Mouse (Mus musculus): ENCODE data around the gene Nelfe.
"Not testable (repeated sequence)": the region's sequence is repeated elsewhere in the genome, so short reads cannot be mapped to it uniquely, and the experiment has no call there.

The Nelfe gene

GRCm38 (mm10) chr17:34849722-34850516, at the start of gene Nelfe, which contains the start of gene Skiv2l:
Nelfe (plus strand) TSS chr17:34850391.
Skiv2l (minus strand) TSS chr17:34850210.
- DNase-seq (ENCODE audit: low spot score), result peak; percentile 97

- not testable (repeated sequence) for DNase-seq (ENCODE audit: low spot score)
These were observed 49.3 kb upstream of the Nelfe start for GRCm38 (mm10) chr17:34800781-34801305.

- not testable (repeated sequence) for DNase-seq (ENCODE audit: low spot score)
These were observed 47.4 kb upstream of the Nelfe start for GRCm38 (mm10) chr17:34802756-34803155.

GRCm38 (mm10) chr17:34803367-34803766, 46.8 kb upstream of the Nelfe start:
- DNase-seq (ENCODE audit: low spot score), result not testable (repeated sequence)

- not testable (repeated sequence) for DNase-seq (ENCODE audit: low spot score)
These were observed 45.9 kb upstream of the Nelfe start, which contains the start of gene Cyp21a1 for GRCm38 (mm10) chr17:34804301-34804700. Cyp21a1 (minus strand) TSS chr17:34804561.

GRCm38 (mm10) chr17:34804871-34805562, 45.2 kb upstream of the Nelfe start:
- DNase-seq (ENCODE audit: low spot score), result no peak

GRCm38 (mm10) chr17:34807176-34807575, 43.0 kb upstream of the Nelfe start:
- DNase-seq (ENCODE audit: low spot score), result no peak

- DNase-seq (ENCODE audit: low spot score), result no peak
These were observed 41.5 kb upstream of the Nelfe start for GRCm38 (mm10) chr17:34808599-34809205.

GRCm38 (mm10) chr17:34810411-34810810, 39.8 kb upstream of the Nelfe start:
- DNase-seq (ENCODE audit: low spot score), result not testable (repeated sequence)

- DNase-seq (ENCODE audit: low spot score), result not testable (repeated sequence)
These were observed 39.4 kb upstream of the Nelfe start for GRCm38 (mm10) chr17:34810811-34811210.

GRCm38 (mm10) chr17:34811275-34811674, 38.9 kb upstream of the Nelfe start:
- DNase-seq (ENCODE audit: low spot score), result no peak

- peak; percentile 32 for DNase-seq (ENCODE audit: low spot score)
These were observed 36.4 kb upstream of the Nelfe start for GRCm38 (mm10) chr17:34813747-34814146.

- DNase-seq (ENCODE audit: low spot score), result no peak
These were observed 35.3 kb upstream of the Nelfe start for GRCm38 (mm10) chr17:34814818-34815370.

- DNase-seq (ENCODE audit: low spot score), result not testable (repeated sequence)
These were observed 19.4 kb upstream of the Nelfe start for GRCm38 (mm10) chr17:34830776-34831175.

- DNase-seq (ENCODE audit: low spot score), result no peak
These were observed 13.9 kb upstream of the Nelfe start for GRCm38 (mm10) chr17:34836155-34836855.

GRCm38 (mm10) chr17:34836856-34837221, 13.4 kb upstream of the Nelfe start, which contains the start of the genes Stk19 and Dxo:
Stk19 (minus strand) TSS chr17:34836945.
Dxo (plus strand) TSS chr17:34837019.
- DNase-seq (ENCODE audit: low spot score), result peak; percentile 93

- DNase-seq (ENCODE audit: low spot score), result no peak
These were observed 12.5 kb upstream of the Nelfe start for GRCm38 (mm10) chr17:34837464-34838324.

GRCm38 (mm10) chr17:34838785-34839184, 11.4 kb upstream of the Nelfe start:
- DNase-seq (ENCODE audit: low spot score), result no peak

GRCm38 (mm10) chr17:34840736-34841307, 9.4 kb upstream of the Nelfe start:
- DNase-seq (ENCODE audit: low spot score), result no peak

- no peak for DNase-seq (ENCODE audit: low spot score)
These were observed 5.3 kb upstream of the Nelfe start for GRCm38 (mm10) chr17:34844884-34845283.
